Comparison of ENCODE assay signal across 9 mouse cellular contexts in genomic region chr13:41302716-41303115, GRCm38 (mm10). TPM values are rescaled to one million over a fixed set of nuclear protein-coding genes. Genes with fewer than 3 reads are reported as not detected.
DNase-seq lines count a peak whose midpoint lies in the region; ATAC-seq and TF ChIP-seq lines count a peak whose summit lies in the region.
"Had no signal": no experiment of that assay in that cellular context is flagged by ENCODE, and none has a peak within 500 bp of the region (broad histone marks: within the 10 kb centered on the region; RNA-seq: fewer than 3 reads in every experiment).

No protein-coding gene starts in this region.

- WGBS in forebrain, embryonic 14.5 days, result 55% methylated on average over 10 of the region's 10 CpGs
- 58% methylated on average over 10 of the region's 10 CpGs for WGBS in forebrain, embryonic 12.5 days

- H3K27ac ChIP-seq in forebrain, embryonic 14.5 days (ENCODE audit: low read depth, low read length), result no peak overlapping the region
- no peak overlapping the region for H3K27ac ChIP-seq in forebrain, embryonic 12.5 days
- H3K27ac ChIP-seq in left cerebral cortex, adult 2 months, result no peak overlapping the region
- H3K27ac ChIP-seq: neural tube, embryonic 12.5 days had no signal

- H3K4me1 ChIP-seq in forebrain, embryonic 14.5 days (ENCODE audit: control insufficient read depth, insufficient read depth, low read length), result no peaks in the 10 kb centered on the region
- H3K4me1 ChIP-seq in forebrain, embryonic 12.5 days, result peaks cover 7% of the 10 kb centered on the region

- TF ChIP-seq CTCF in left cerebral cortex, adult 2 months (IDR thresholded peaks at IDR 0.05), result peak; percentile 92

- H3K9me3 ChIP-seq in forebrain, embryonic 14.5 days (replicated peaks; ENCODE audit: control insufficient read depth, low read length), result no peaks in the 10 kb centered on the region
- no peaks in the 10 kb centered on the region for H3K9me3 ChIP-seq in forebrain, embryonic 12.5 days
- H3K9me3 ChIP-seq: neural tube, embryonic 12.5 days had no signal

- peak; percentile 76 for DNase-seq in forebrain, embryonic 14.5 days (ENCODE audit: low spot score)
- DNase-seq in embryo, embryonic 10 days (ENCODE audit: low spot score), result peak; percentile 75
- peak; percentile 85 to 90 for DNase-seq in heart, postnatal 10 days
- DNase-seq in left cerebral cortex, adult 2 months (ENCODE audit: extremely low spot score in 1 of 2, low spot score in 2 of 2), result peak; percentile 65 to 81
- DNase-seq in telencephalon, adult 2 months (ENCODE audit: low read depth, low spot score), result peak; percentile 31

- H3K27me3 ChIP-seq in forebrain, embryonic 14.5 days (replicated peaks; ENCODE audit: control insufficient read depth, insufficient read depth, low read length), result no peaks in the 10 kb centered on the region
- H3K27me3 ChIP-seq in forebrain, embryonic 12.5 days, result peaks cover 3% of the 10 kb centered on the region; the same call in 1 of the 2 replicates
- H3K27me3 ChIP-seq: neural tube, embryonic 12.5 days had no signal

- intact Hi-C loops in heart, postnatal 10 days (cut with DNase I), result loop anchor here (1.0 to 5.0 kb wide), 3 partner anchors 56 to 330 kb away; no protein-coding TSS in a partner anchor
- intact Hi-C loops in left cerebral cortex, adult 2 months (cut with DNase I), result loop anchor here (1.0 to 5.0 kb wide), 3 partner anchors 56 to 330 kb away; no protein-coding TSS in a partner anchor

- H3K4me2 ChIP-seq in forebrain, embryonic 14.5 days (ENCODE audit: low read length), result no peak overlapping the region
- no peak overlapping the region for H3K4me2 ChIP-seq in forebrain, embryonic 12.5 days
- H3K4me2 ChIP-seq: neural tube, embryonic 12.5 days had no signal

- H3K36me3 ChIP-seq in forebrain, embryonic 14.5 days (ENCODE audit: control insufficient read depth, insufficient read depth, low read length), result no peaks in the 10 kb centered on the region
- H3K36me3 ChIP-seq in forebrain, embryonic 12.5 days (replicated peaks), result no peaks in the 10 kb centered on the region
- H3K36me3 ChIP-seq: neural tube, embryonic 12.5 days had no signal

- no peak overlapping the region for H3K9ac ChIP-seq in forebrain, embryonic 14.5 days (ENCODE audit: low read length)
- H3K9ac ChIP-seq in forebrain, embryonic 12.5 days, result no peak overlapping the region
- H3K9ac ChIP-seq: neural tube, embryonic 12.5 days had no signal

- no peak overlapping the region for H3K4me3 ChIP-seq in forebrain, embryonic 14.5 days (ENCODE audit: low read depth, low read length)
- H3K4me3 ChIP-seq in forebrain, embryonic 12.5 days (replicated peaks), result no peak overlapping the region
- no peak overlapping the region for H3K4me3 ChIP-seq in left cerebral cortex, adult 2 months
- H3K4me3 ChIP-seq: neural tube, embryonic 12.5 days had no signal

- ATAC-seq in forebrain, embryonic 14.5 days, result no peak
- ATAC-seq in forebrain, embryonic 12.5 days (ENCODE audit: low FRiP score), result no peak
- peak; percentile 83 for ATAC-seq in activated CD4-positive, CD25-positive, alpha-beta regulatory T cell, adult 4 months
- ATAC-seq in monocyte, adult 5-6 weeks (replicated peaks; ENCODE audit: insufficient number of reproducible peaks, low FRiP score, low TSS enrichment, poor library complexity, severe bottlenecking), result peak; percentile 78; the same call in 1 of the 2 replicates

RNA-seq across cellular contexts. Expression of gene Gm17364, which starts 28.9 kb away (rescaled TPM):
- not detected in 2 replicates for polyA plus RNA-seq in forebrain, embryonic 14.5 days (2014; fragmentation: Nextera tagmentation; extraction: Ambion mirVana)
- not detected in 2 replicates for polyA plus RNA-seq in forebrain, embryonic 12.5 days (2016; fragmentation: Nextera tagmentation; extraction: Ambion mirVana)
- not detected for polyA plus RNA-seq in activated CD4-positive, CD25-positive, alpha-beta regulatory T cell, adult 4 months (2017; shearing (Covaris generic))
- not detected for total RNA-seq in heart, postnatal 10 days (2021)
- total RNA-seq in left cerebral cortex, adult 2 months (2021), result not detected
- total RNA-seq in monocyte, adult 5-6 weeks (2017), result not detected in 3 replicates
- polyA plus RNA-seq: neural tube, embryonic 12.5 days had no signal

RNA-seq across cellular contexts. Expression of gene Smim13, which starts 53.1 kb away (rescaled TPM):
- 18.3 and 20.1 TPM in 2 replicates for polyA plus RNA-seq in forebrain, embryonic 14.5 days (2014; fragmentation: Nextera tagmentation; extraction: Ambion mirVana)
- 19.4 and 20.3 TPM in 2 replicates for polyA plus RNA-seq in forebrain, embryonic 12.5 days (2016; fragmentation: Nextera tagmentation; extraction: Ambion mirVana)
- polyA plus RNA-seq in activated CD4-positive, CD25-positive, alpha-beta regulatory T cell, adult 4 months (2017; shearing (Covaris generic)), result 1 to 10 TPM; 3.7 to 3.8 TPM
- total RNA-seq in heart, postnatal 10 days (2021), result 10 to 100 TPM; 19.8 to 21.9 TPM
- 100 to 1,000 TPM; 165 to 181 TPM for total RNA-seq in left cerebral cortex, adult 2 months (2021)
- 5.2 to 7.7 TPM (median 5.2 TPM) in 3 replicates for total RNA-seq in monocyte, adult 5-6 weeks (2017)

Comparison
In these comparisons a context has a peak if more than half of its experiments do, and no peak if none do; other contexts are left out.
1. ATAC-seq: peak in activated CD4-positive, CD25-positive, alpha-beta regulatory T cell, adult 4 months (single experiment) and monocyte, adult 5-6 weeks (single experiment); none in forebrain, embryonic 14.5 days (single experiment) and forebrain, embryonic 12.5 days (single experiment).
2. DNase-seq: peak in every context shown above with its lines; median percentile 88 in heart, postnatal 10 days; 76 in forebrain, embryonic 14.5 days; 75 in embryo, embryonic 10 days; 73 in left cerebral cortex, adult 2 months; 31 in telencephalon, adult 2 months.
3. RNA of gene Smim13, which starts 53.1 kb away (total RNA-seq): 165 to 181 TPM in left cerebral cortex, adult 2 months; 19.8 to 21.9 TPM in heart, postnatal 10 days and 5.2 to 7.7 TPM in monocyte, adult 5-6 weeks; every median in the first group is over 4 times any median in the second.